Mouse (Mus musculus) limb, embryonic 10.5 days (tissue): ENCODE measurements around the gene Fkbp7. TPM values are rescaled to one million over a fixed set of nuclear protein-coding genes. Genes with fewer than 3 reads are reported as not detected.
A peak's percentile ranks its signal among the peaks of the same experiment; 100 is the strongest.

Experiments used
- DNase-seq: peaks from one replicate; pipeline ENCODE4 v3.0.0-alpha.2; 2017; ENCODE audit warnings: low spot score
- H3K27ac ChIP-seq: fragments of 300-500 bp; sonication (generic); 2 replicates; pipeline ENCODE4 v1.5.1; 2016; ENCODE audit warnings: mild to moderate bottlenecking
- H3K27me3 ChIP-seq: fragments of 300-500 bp; sonication (generic); 2 replicates; pipeline ENCODE4 v1.6.1; 2016; ENCODE audit warnings: low read depth, mild to moderate bottlenecking; ENCODE audit not compliant: poor library complexity, severe bottlenecking
- H3K36me3 ChIP-seq: fragments of 300-500 bp; sonication (generic); 2 replicates; pipeline ENCODE4 v1.6.1; 2016; ENCODE audit warnings: mild to moderate bottlenecking, moderate library complexity
- H3K4me1 ChIP-seq: fragments of 300-500 bp; sonication (generic); 2 replicates; pipeline ENCODE4 v1.6.1; 2016
- H3K4me3 ChIP-seq: fragments of 300-500 bp; sonication (generic); 2 replicates; pipeline ENCODE4 v1.5.1; 2016; ENCODE audit warnings: mild to moderate bottlenecking, moderate library complexity
- H3K9me3 ChIP-seq: fragments of 300-500 bp; sonication (generic); replicated peaks from 2 replicates; pipeline ENCODE4 v1.6.1; 2016; ENCODE audit warnings: mild to moderate bottlenecking
- WGBS: fragments of 180-500 bp; shearing (Covaris S2); methylation state at CpG from one replicate; pipeline ENCODE4 v1.1.7; 2016; 5-methylcytosine and 5-hydroxymethylcytosine counted together
- polyA plus RNA-seq: library from polyadenylated mRNA; unstranded; fragments of >200 nt; fragmentation: Nextera tagmentation; extraction: Ambion mirVana; gene quantifications from 2 replicates; pipeline ENCODE4 v1.2.1, GENCODE M21; 2016

Gene Fkbp7
- polyA plus RNA-seq, 1 experiment from 2014 or later, result 31.4 TPM

DNA sequence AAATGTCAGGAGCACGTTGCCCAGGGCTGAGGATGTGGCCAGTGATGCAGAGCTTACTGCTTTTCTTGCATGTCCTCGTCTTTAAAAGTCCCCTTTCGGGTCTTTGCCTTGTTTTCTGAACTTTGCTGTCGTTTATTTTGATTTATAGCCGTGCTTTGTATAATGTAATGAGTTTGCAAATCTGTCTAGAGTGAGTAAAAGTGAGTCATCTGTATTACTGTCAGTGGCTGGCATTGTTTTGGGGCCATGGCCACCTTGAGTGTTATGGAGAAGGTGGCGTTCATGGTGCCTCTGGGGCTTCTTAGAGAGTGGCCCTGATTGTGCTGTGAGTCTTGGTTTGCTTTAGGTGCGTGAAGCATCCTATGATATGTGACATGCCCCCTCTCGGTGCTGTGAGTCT, 9.4 kb upstream of the Fkbp7 start:
- H3K27ac ChIP-seq, result no peak overlapping the region
- DNase-seq, result no peak
- H3K36me3 ChIP-seq, result peaks cover 91% of the 10 kb centered on the region
- H3K4me3 ChIP-seq, result no peak overlapping the region
- 90% methylated on average over 8 of the region's 8 CpGs for WGBS
- H3K9me3 ChIP-seq, result no peaks in the 10 kb centered on the region
- no peaks in the 10 kb centered on the region for H3K27me3 ChIP-seq
- H3K4me1 ChIP-seq, result 0 out of 2 replicates have a peak, but pooled peaks cover 1% of the 10 kb centered on the region

DNA sequence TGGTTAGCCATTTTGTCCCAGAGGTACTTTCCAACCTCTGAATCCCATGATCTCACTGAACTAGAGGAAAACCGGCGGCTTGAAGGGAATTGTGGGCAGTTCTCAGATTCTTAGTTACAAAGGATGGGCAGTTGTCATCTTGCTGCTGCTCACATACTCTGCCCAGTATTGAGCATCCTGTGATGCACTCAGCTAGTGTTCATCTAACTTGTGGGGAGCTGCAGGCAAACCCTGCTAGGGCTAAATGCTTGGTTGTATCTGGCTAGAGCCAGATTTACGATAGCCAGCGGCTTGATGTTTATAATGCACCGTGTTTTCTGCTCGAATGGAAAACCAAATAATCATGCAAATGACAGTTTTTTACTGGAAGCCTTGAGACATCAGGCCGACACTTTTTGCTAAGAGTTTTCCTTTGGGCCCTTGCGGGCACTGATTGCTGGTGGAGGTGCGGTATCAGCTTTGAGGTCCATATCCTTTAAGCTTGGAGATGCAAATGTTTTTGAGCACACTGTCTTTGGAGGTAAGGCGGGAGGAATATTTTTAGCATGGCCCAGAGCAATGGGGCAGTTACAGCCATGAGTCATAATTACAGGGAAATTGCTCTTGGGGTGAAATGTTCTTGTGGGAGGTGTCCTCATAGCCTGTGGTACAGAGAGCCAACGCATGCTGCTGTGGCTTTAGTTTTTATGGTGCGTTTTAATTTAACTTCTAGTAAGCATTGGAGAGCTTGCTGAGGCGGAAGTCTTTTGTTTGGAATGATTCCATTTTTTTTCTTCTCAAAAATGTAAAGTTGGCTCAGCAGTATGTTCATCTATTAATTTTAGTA, 3.7 kb upstream of the Fkbp7 start:
- H3K27ac ChIP-seq, result peak overlapping the region; percentile 91; the same call in 1 of the 2 replicates
- peaks cover 35% of the 10 kb centered on the region for H3K4me1 ChIP-seq
- H3K9me3 ChIP-seq, result no peaks in the 10 kb centered on the region
- WGBS, result 66% methylated on average over 13 of the region's 13 CpGs
- peak overlapping the region; percentile 88 for H3K4me3 ChIP-seq
- peaks cover 35% of the 10 kb centered on the region for H3K36me3 ChIP-seq
- no peak for DNase-seq
- no peaks in the 10 kb centered on the region for H3K27me3 ChIP-seq

DNA sequence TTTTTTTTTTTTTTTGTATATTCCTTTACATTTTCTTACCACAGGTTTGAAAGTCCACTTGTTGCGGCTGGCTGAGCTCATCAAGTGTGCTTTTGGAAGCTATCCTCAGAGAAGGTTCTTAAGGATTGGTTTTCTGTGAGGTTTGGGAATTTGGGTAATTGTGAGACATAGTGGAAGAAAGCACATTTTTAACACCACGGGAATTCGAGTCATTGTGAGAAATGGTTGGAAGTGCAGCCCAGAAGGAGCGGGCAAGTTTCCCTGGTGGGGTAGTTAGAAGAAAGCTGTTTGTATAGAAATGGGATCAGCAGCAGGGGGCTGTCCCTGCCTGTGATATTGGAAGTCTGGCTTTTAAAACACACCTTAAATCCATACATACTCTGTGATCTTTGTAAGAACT, 3.0 kb upstream of the Fkbp7 start:
- Histone ChIP-seq H3K36me3 (peaks cover 31% of the 10 kb centered on the region), H3K27me3 (no peaks in the 10 kb centered on the region), H3K4me3 (peak overlapping the region; percentile 88), H3K4me1 (peaks cover 35% of the 10 kb centered on the region), H3K27ac (peak overlapping the region; percentile 91; the same call in 1 of the 2 replicates), H3K9me3 (no peaks in the 10 kb centered on the region)
- 15% methylated on average over 4 of the region's 4 CpGs for WGBS
- DNase-seq, result no peak

DNA sequence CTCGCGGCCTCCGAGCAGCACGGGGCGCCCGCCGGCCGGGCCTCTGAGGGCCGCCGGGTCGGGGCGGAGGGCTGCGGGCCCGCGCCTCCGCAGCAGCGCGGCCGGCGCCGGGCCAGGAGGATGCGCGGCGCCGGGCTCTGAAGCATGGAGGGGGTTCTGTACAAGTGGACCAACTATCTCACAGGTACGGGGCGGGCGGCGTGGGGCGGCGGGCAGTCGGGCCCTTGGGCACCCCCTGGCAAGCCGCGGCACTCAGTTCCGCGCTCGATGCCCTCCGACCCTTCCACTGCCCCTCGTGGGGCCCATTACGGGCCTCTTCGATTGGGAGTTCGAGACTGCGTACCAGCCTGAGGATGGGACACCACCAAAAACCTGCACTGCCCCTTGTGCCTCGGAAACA, 2.5 kb upstream of the Fkbp7 start:
- Histone ChIP-seq H3K4me3 (peak overlapping the region; percentile 88), H3K27me3 (no peaks in the 10 kb centered on the region), H3K9me3 (no peaks in the 10 kb centered on the region), H3K27ac (peak overlapping the region; percentile 91), H3K4me1 (peaks cover 35% of the 10 kb centered on the region), H3K36me3 (peaks cover 26% of the 10 kb centered on the region)
- under 1% methylated on average over 44 of the region's 44 CpGs for WGBS
- DNase-seq, result peak; percentile 68

DNA sequence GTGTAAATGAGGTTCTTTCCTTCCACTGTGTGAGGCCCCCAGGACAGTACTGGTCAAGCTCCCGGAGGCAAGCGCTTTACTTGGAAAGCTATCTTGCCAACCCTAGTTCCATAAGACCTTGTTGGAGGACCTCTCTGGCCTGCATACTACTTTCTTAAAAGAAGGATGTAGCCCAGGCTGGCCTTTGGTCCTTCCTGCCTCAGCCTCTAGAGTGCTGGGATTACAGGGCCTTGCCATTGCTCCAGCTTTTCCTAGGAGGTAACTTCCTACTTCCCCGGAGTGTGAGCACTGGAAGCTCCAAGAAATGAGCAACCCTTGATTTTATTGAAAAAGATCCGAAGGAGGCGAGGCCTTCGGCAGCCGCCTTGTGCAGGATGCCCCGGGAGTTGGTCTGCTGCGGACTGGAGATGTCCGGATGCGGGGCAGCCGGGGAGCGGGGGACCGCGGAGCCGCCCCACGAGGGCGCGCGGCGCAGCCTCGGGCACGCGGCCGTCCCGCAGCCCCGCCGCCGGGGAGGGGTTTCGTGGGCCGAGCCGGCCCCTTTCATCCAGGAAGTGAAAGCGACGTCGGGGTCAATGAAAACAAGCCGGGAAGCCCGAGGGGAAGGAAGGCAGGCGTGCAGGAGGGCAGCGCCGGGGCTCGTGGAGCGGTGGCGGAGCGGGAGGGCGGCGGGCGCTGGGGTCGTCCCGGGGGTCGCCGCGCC, 2.0 kb upstream of the Fkbp7 start, which contains the start of gene Plekha3:
Gene Plekha3, plus strand, starts transcription at position 557 of the 703 bp plus-strand sequence.
- H3K4me3 ChIP-seq, result peak within 1 kb of the TSS; percentile 88
- WGBS, result 4% methylated on average over 52 of the region's 52 CpGs
- H3K36me3 ChIP-seq, result peaks cover 20% of the 10 kb centered on the region
- peak within 1 kb of the TSS; percentile 91 for H3K27ac ChIP-seq
- no peaks in the 10 kb centered on the region for H3K9me3 ChIP-seq
- peaks cover 35% of the 10 kb centered on the region for H3K4me1 ChIP-seq
- peak; percentile 86 for DNase-seq
- no peaks in the 10 kb centered on the region for H3K27me3 ChIP-seq

DNA sequence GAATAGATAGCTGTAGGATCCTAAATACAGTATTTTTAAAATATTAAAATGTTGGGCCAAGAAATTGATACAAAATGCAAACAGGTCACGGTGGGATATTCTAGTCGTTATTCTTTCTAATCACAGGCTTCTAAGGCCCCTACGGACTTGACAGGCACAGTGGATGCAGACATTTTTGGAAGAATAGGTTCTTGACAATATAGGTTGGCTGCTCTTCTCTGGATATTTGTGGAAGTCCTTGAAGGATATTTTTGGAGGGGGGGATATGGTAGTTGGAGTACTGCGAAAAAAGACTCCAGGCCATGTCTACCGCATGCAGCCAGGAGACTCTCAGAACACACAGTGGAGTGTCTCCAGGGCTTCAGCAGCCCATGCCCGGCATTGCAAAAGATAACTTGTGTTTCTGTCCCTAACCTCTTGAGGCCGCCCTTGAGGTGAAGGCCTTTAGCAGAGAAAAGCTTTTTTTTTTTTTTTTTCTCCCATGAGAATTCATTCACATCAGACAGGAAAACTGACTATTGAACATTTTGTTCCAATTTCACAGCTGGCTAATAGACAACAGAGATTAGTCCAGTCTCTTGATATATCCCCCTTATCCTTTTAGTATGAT, 661 bp upstream of the Fkbp7 start:
- Histone ChIP-seq H3K27ac (peak overlapping the region; percentile 91), H3K4me1 (peaks cover 35% of the 10 kb centered on the region), H3K9me3 (no peaks in the 10 kb centered on the region), H3K4me3 (peak overlapping the region; percentile 58), H3K36me3 (peaks cover 18% of the 10 kb centered on the region), H3K27me3 (no peaks in the 10 kb centered on the region)
- WGBS, result 48% methylated on average over 7 of the region's 7 CpGs
- DNase-seq, result no peak

DNA sequence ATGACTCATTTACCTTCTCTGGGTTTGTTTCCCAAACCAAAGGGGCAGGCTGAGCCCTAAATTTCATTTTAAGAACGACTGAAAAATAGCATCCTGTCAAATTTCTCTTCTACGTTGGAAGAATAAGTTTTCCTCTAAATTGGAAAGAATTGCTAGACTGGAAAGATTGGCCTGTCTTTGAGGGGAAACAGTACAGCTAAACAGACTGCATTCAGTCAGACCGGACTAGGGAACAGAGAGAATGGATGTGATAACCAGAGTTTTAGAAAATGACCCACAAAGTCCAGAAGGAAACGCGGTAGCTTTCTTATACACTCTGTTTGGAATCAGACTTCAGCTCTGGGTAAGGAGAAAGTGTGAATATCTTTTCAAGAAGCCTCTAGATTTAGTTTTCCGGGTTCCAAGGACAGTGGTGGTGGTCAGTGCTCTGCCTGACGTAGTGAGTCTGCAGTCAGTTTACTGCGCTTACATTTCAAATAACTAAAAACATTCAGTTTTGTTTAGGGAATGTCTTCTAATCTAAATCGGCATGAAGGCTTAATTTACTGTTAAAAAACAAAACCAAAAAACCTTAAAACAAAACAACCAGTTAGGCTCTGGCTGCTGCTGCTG, 676 bp downstream of the Fkbp7 start:
- peaks cover 16% of the 10 kb centered on the region for H3K36me3 ChIP-seq
- no peak for DNase-seq
- H3K4me3 ChIP-seq, result peak overlapping the region; percentile 58
- peaks cover 33% of the 10 kb centered on the region for H3K4me1 ChIP-seq
- WGBS, result 47% methylated on average over 9 of the region's 9 CpGs
- H3K27ac ChIP-seq, result peak overlapping the region; percentile 91
- H3K27me3 ChIP-seq, result no peaks in the 10 kb centered on the region
- H3K9me3 ChIP-seq, result no peaks in the 10 kb centered on the region

DNA sequence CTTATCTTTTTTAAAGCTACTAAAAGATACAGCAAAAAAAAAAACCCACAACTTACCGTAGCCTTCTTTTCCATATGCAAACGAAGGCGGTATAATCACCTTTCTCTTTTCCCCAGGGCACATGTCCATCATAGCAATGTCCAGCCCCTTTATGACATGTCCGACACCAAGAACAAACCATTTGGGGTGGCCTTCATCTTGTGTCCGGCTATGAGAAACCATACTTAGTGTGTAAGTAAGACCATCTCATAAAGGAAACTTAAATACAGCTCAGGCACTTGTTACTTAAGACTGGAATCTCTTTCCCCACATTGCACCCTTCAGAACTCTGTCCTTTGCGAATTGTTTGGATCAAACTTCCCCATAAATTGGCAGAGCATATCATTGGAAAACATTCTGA, 1.3 kb downstream of the Fkbp7 start:
- H3K9me3 ChIP-seq, result no peaks in the 10 kb centered on the region
- H3K4me3 ChIP-seq, result peak overlapping the region; percentile 58
- WGBS, result 88% methylated on average over 6 of the region's 6 CpGs
- H3K27ac ChIP-seq, result peak overlapping the region; percentile 91
- no peaks in the 10 kb centered on the region for H3K27me3 ChIP-seq
- H3K4me1 ChIP-seq, result peaks cover 29% of the 10 kb centered on the region
- DNase-seq, result no peak
- H3K36me3 ChIP-seq, result peaks cover 21% of the 10 kb centered on the region

DNA sequence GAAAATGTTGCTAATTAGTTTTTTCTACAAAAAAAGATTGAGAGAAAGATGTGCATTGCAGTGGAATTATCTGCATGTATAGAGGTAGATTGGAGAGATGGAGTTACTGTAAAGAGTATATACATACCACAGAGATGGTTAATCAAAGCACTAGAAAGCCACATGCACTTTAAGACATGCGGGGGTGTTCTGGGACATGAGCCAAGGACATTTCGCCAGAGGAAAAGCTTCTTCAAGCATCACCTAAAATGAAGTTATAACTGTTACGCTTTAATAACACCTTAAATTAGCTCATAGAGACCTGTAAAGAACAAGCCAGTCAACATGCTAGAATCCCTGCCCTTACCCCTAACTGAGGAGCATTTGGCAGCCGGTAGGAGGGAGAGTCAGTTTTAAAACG, 5.7 kb downstream of the Fkbp7 start:
- no peaks in the 10 kb centered on the region for H3K9me3 ChIP-seq
- no peak overlapping the region for H3K27ac ChIP-seq
- no peak overlapping the region for H3K4me3 ChIP-seq
- peaks cover 6% of the 10 kb centered on the region for H3K4me1 ChIP-seq
- DNase-seq, result no peak
- peaks cover 58% of the 10 kb centered on the region for H3K36me3 ChIP-seq
- no peaks in the 10 kb centered on the region for H3K27me3 ChIP-seq
- 88% methylated on average over 5 of the region's 5 CpGs for WGBS

DNA sequence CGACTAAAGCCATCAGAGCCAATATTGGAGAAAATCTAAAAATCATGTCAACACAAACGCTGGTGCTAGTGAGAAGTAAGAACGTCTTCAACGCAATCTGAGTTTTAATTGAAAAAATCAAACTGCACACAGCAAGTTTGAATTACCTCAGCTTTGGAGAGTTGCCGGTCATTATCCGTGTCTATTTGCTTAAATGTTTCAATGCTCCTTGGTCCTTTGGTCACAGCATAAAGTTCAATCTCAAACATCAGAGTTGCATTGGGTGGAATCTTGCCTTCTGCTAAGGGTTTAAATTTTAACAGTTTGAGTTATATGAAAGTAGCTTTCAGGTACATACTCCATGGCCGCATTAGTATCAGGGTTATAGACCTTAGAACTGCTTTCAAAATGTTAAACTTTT, 7.4 kb downstream of the Fkbp7 start:
- Histone ChIP-seq H3K27me3 (no peaks in the 10 kb centered on the region), H3K4me1 (no peaks in the 10 kb centered on the region), H3K27ac (no peak overlapping the region), H3K9me3 (no peaks in the 10 kb centered on the region), H3K36me3 (peaks cover 66% of the 10 kb centered on the region), H3K4me3 (no peak overlapping the region)
- no peak for DNase-seq
- 96% methylated on average over 7 of the region's 7 CpGs for WGBS

DNA sequence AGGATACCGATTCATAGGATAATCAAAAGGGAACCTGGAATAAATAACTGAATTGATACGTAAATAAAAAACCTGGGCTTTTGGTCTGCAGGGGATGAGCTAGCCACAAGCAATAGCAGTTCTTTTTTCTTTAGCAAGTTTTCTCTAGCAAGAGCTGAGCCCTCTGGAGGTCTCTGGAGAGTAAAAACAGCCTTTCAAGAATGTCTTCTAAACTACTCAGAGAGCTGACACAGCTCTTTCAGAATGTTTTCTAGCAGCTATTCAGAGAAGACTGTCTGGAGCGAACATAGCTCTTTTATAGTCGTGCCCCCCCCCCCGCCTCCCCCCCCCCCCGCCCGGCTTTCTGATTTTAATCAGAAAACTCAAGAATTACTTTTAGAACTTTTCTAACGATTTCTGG, 13.5 kb downstream of the Fkbp7 start:
- Histone ChIP-seq H3K27ac (no peak overlapping the region), H3K9me3 (no peaks in the 10 kb centered on the region), H3K36me3 (peaks cover 31% of the 10 kb centered on the region), H3K4me3 (no peak overlapping the region), H3K27me3 (no peaks in the 10 kb centered on the region), H3K4me1 (no peaks in the 10 kb centered on the region)
- 59% methylated on average over 8 of the region's 8 CpGs for WGBS
- DNase-seq, result no peak

DNA sequence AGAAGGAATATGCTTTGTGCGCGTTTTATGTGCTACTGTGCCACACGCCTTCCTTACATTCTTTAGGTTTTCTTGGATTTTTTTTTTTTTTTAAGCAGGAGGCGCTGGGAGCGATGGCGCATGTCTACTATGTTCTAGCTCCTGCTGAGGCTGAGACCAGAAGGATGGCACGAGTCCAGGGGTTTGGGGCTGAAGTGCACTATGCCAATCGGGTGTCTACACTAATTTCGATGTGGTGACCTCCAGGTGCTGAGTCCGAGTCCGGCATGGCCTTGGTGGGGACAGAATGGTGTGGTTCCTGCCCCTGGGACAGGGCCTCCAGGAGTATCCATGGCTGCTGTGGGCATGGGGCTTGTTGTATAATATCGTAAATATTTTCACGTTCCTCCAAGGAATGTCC, 14.4 kb downstream of the Fkbp7 start:
- Histone ChIP-seq H3K4me1 (no peaks in the 10 kb centered on the region), H3K9me3 (no peaks in the 10 kb centered on the region), H3K4me3 (no peak overlapping the region), H3K36me3 (peaks cover 22% of the 10 kb centered on the region), H3K27me3 (no peaks in the 10 kb centered on the region), H3K27ac (no peak overlapping the region)
- no peak for DNase-seq
- WGBS, result 83% methylated on average over 13 of the region's 13 CpGs
